Mouse (Mus musculus) adrenal gland, postnatal 25 days (tissue): ENCODE data around the gene Kif17. TPM values are rescaled to one million over a fixed set of nuclear protein-coding genes. Genes with fewer than 3 reads are reported as not detected.

Experiments used
- DNase-seq: peaks from one replicate; pipeline ENCODE4 v3.0.0; 2021; ENCODE audit warnings: mixed read lengths
- long read RNA-seq: library from polyadenylated mRNA; stranded (forward); transcript quantifications from one replicate; pipeline ENCODE4 v2.0.0, GENCODE M21; 2021
- total RNA-seq: library from RNA; stranded (reverse); gene quantifications from 2 replicates; pipeline ENCODE4 v1.2.3, GENCODE M21; 2021

Kif17 gene
- 2.4 and 4.3 TPM in 2 replicates for total RNA-seq
- long read RNA-seq, partial matches to known transcripts, result 0 of 7 reads
- long read RNA-seq, other reads (novel, unspliced or antisense), result 6 of 7 reads

DNA sequence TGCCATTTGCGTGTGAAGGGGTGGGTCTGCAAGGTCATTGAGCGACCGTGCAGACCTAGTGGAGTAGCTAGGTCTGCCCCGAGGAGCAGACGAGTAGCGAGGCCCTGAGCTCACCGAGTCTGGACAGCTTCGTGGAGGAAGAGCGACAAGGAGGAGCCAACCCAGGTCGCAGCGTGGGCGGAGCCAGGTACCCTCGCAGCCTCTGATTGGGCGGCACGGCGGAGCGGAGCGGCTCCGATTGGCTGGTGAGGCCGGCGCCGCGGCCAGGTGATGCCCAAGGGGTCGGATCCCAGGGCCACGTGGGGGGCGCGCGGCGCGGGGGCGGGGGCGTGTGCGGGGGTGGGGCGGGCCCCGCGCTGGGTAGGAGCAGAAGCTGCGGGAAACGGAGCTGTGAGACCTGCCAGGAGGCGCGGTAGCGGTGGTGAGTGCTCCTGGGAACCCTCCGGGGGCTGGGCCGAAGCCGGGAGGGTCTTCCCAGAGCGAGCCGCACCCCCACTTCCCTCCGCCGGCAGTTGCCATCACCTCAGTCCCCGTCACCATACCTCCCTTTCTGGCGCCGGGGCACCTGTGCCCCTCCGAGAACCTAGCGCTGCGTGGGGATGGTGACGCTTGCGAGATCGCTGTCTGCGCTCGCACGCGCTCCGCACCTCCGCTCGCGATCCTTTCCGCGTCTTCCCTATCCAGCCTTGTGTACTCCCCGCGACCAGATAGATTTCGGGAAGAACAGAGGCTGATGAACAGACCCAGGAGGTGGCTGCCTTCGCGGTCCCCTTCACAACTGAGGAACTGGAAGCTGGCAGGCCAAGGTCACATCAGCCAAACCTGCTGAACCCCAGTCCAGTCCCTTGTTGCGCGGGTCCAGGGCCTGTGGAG lies at the start of gene Kif17, which contains the start of gene Sh2d5:
TSS of gene Kif17 (plus strand) at position 348 of the 873 bp plus-strand sequence.
TSS of gene Sh2d5 (plus strand) at position 316 of the 873 bp plus-strand sequence.
- DNase-seq, result peak; percentile 86

DNA sequence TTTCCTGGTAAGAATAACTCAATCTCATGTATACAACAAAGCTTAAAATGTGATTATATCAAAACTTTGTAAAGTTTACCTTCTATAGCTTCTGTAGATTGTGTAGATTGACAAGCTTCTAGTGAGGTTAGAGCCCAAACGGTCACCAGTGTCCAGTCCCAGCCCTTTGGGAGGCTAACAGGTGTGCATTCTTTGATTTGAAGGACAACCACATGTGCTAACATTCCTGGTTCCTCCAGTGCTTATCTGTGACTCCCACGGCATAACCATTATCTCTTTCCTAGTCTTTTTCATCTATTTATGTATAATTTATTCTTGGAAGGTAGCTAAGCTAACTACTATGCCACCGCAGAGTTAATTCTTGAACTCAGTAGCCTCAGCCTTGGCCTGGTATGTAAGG lies 49.5 kb upstream of the Kif17 start:
- no peak for DNase-seq

DNA sequence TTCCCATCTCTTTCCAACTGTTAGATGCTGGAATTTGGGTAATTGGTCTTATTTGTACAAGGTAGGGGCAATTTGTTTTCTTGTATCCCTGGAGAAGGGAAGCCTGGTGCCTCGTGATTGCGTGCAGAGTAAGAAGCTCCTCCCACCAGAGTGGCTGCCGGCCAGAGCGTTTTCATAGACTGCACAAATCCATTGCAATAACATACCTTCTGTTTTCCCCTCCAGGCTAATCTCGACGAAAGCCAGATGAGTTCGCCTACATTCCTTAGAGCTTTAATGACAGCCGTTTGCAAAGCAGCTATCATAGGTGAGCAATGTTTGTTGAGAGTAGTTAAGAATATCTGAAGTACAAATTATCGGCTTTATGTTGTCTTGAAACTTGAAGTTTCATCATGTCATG lies 48.5 kb upstream of the Kif17 start:
- no peak for DNase-seq

DNA sequence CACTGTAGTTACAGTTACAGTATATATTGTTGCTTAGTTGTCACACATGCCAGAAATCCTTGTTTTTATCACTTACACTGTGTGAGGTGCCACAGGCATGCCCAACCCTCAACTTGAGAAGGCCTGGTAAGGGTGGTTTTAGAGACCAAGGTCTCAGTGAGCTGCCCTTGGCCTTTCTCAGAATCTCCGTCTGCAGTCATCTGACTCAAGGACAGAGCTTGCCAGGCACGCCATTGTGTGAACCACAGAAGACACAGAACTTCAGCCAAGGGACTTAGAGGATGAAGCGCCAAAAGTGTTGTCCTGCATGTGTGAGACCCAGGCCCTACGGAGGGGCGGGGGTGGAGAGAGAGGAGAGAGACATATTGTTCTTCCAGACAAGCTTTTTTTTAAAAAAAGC lies 40.1 kb upstream of the Kif17 start:
- DNase-seq, result peak; percentile 42

DNA sequence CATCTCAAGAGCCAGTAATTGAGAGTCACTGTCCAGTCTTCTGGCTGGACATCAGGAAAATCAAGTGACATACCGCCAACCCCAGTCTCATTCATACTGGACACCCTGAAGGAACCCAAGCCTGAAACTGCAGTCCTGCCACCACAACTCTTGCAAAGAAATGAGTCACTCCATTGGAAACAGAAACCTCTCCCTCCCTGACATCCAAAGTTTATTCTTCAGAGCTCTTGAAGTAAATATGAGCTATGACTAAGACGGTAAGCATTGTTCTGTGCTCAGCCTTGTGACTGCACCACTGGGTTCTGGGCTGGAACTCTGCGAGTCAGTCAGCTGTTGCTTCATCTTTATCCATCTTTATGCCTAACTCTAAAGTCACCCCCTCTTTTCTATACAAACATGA lies 36.4 kb upstream of the Kif17 start:
- no peak for DNase-seq

DNA sequence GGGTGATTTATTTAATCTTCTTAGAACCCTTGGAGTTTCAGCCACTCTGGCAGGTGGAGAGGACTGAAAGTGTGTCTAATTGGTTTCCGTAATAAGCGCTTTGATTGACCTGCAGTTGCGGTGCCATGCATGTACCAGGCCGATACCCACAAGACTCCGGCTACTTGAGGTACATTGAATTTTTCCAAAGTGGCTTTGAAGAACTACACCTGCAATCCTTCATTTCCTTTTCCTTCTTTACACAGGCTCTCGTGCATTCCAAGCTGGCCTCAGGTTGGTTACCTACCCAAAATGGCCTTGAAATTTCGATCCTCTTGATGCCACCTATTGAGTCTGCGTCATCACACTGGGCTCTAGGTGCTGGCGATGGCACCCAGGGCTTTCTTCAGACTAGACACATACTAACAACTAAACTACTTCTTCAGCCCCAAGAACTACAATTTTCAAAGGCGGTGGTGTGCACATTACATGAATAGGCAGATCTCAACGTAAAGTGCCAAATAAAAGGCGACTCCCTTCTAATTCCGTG lies 34.5 kb upstream of the Kif17 start:
- DNase-seq, result no peak

DNA sequence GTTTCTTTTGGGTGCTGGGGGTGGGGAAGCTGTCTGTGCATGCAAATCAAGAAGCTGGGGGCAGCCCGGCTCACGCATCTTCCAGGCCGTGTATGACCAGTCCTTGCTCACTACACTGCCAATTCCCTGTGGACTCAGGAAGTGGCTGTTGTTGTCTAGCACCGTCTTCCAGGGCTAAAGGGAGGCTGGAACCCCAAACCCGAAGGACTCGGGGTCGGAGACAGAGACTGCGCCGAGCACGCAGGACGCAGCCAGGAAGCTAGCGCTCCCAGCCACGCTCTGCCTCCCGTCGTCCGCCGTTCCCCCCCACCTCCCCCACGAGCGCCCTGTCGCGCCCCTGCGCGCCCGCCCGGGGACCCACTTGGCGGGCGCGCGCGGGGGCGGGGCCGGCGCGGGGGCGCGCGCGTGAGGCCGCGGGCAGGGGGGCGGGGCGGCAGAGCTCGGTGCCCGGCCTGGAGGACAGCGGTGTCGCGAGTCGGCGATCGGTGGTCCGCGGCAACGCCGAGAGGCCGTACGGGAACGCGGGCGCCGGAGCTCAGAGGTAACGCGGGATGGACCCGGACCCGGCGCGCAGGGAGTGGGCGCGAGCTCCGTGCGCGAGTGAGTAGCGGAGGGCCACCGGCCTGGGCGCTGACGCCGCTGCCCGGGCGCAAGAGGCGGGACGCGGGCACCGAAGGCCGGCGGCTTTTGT lies 33.9 kb upstream of the Kif17 start, which contains the start of gene Hp1bp3:
TSS of gene Hp1bp3 (plus strand) at position 97 of the 691 bp plus-strand sequence.
- peak; percentile 86 for DNase-seq

DNA sequence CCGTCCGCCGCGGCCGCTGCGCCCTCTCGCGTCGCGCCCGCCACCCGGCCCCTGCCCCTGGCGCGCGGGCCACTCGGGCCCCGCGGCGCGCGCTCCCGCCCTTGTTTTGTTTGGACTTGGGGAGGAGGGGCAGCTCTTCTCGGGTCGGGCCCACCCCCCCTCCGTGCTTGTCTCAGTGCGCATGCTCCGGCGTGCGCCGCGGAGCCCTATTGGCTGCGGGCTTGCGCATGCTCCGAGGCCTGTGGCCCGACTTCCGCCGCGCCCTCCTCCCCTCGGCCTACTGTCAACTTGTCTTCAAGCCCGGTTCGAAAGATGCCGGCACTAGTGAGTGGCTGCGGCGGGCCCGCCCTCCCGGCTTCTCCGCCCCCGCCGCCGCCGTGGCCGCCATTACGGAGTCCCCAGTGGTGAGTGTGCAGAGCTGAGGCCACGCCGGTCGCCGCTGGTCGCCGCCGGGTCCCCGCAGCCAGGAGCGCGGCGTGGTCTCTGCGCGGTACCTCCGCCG lies 33.3 kb upstream of the Kif17 start:
- DNase-seq, result peak; percentile 99

DNA sequence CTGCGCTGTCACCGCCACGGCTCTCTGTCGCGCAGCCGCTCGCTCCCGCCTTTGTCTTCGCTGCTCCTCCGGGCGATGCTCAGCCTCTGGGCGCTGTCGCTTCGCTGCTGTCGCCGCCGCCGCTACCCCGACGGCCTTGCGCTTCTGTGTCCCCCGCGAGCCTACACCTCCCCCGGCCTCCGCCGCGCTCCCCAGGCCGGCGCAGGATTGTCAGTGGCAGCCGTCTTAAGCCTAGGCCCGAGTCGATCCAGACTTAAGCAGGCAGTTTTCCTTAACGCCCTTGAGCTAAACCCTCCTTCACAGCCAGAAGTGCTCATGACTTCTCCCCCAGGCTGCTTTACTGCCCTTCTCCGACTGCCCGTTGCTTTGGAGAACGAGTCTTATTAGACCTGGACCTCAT lies 32.8 kb upstream of the Kif17 start:
- DNase-seq, result no peak

DNA sequence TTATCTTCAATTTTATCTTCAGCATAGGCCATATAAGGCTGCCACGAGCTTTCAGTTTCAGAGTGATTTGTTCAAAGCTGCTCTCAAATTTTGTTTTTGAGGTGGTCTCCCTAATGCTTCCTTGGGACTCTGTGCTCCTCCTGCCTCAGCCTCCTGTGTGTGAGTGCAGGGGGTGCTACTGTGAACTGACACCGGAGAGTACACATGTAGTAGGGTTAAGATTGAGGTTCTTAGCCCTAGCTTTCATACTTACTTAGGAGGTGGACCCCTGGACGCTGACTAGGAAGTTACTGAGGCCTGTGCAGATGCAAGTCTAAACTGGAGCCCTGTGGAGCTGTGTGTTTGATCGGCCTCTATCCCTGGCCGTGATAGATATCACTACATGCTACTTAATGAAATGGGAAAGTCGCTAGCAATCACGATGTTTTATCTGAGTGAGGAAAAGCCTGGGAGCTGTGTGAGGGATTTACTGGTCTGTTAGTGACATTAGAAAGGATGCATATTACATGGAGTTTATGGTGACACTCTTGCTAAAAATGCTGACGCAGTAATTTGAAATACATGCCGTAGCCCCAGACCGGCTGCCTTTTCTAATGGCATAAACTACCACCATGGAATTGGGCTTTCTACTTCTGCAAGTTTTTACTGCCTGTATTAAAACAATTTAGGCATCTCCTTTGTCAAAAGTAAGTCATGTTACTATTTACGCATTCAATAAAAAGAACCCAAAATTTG lies 32.1 kb upstream of the Kif17 start:
- no peak for DNase-seq

DNA sequence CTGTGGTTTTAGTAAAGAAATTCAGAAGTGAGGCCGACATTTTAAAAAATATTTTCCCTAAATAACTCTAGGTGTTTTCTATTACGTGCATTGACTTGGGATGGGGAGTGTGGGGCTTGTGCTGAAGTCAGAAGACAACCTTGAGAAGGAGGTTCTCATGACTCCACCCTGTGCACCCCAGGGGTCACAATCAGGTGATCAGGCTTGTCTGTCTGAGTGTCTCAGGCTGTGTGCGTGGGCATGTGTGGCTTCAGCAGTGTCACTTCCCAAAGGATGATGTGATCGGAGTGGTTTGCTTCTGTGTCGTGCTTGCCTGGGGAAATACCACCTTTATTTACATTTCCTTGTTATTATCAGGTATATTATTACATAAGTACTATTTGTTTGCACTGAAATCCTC lies 30.9 kb upstream of the Kif17 start:
- DNase-seq, result no peak

DNA sequence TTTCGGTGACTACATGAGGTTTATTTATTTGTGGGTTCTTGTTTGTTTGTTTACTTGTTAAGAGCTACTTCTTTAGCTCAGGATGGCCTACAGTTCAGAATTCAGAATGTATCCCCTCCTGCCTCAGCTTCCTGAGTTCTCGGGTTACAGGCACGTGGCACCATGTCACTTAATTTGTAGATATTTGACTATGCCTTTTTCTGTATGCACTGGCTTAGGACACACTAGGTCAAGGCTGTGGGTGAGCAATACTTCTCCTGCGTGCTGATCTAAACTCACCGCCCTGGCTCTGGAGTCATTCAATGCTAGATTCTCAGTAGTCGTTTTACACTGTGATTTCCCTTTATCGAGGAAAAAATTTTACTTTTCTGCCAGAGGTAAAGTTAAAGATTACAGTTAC lies 29.5 kb upstream of the Kif17 start:
- DNase-seq, result no peak

DNA sequence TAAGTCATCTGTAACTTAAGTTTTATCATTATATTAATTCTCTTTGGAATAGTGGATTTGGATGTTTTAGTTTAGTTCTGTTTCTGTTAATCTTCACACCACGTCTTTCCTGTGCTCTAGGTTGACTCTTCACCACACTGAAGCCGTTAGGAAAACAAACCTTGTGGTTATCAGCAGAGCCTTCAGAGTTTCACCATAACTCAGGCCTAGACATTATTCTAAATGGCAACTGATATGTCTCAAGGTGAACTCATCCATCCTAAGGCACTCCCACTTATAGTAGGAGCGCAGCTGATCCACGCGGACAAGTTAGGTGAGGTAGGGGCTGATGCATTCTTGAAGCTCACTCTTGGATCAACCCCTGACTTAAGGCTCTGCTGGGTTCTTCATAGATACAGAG lies 28.8 kb upstream of the Kif17 start:
- DNase-seq, result no peak

DNA sequence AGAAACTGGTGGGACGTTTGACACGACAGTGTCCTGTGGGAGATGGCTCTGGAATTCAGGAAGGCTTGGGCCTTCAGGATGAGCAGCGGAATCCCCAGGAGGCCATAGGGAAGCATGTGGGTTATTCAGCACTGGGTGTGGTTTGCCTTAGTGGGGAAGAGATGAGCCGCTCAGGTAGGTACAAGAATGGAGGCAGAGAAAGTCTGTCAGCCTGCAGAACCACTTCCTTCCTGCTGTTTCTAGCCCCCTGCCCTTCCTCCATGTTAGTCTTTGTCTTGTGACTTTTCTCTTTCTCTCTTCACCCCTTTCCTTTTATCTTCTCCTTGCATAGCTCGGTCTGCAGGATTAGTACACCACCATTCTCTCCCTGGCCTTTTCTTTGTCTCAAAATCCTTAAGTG lies 27.8 kb upstream of the Kif17 start:
- no peak for DNase-seq

DNA sequence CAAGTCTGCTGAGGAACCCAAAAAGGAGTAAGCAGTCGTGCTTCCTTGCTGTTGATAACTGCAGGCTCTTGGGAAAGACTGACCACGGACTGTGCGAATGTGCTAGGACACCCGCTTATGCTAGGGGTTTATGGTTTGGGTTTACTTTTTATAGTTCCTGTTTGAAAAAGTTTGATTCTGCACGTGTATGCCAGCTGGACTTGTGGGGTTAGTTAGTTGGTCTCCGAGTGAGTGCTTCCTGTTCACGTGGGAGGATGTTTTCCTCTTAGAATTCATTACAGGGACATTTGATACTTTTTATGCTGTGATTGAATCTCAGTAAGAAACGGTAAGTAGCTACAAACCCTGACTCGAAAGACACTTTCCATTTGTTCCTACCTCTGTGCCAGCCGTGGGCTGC lies 26.6 kb upstream of the Kif17 start:
- no peak for DNase-seq

DNA sequence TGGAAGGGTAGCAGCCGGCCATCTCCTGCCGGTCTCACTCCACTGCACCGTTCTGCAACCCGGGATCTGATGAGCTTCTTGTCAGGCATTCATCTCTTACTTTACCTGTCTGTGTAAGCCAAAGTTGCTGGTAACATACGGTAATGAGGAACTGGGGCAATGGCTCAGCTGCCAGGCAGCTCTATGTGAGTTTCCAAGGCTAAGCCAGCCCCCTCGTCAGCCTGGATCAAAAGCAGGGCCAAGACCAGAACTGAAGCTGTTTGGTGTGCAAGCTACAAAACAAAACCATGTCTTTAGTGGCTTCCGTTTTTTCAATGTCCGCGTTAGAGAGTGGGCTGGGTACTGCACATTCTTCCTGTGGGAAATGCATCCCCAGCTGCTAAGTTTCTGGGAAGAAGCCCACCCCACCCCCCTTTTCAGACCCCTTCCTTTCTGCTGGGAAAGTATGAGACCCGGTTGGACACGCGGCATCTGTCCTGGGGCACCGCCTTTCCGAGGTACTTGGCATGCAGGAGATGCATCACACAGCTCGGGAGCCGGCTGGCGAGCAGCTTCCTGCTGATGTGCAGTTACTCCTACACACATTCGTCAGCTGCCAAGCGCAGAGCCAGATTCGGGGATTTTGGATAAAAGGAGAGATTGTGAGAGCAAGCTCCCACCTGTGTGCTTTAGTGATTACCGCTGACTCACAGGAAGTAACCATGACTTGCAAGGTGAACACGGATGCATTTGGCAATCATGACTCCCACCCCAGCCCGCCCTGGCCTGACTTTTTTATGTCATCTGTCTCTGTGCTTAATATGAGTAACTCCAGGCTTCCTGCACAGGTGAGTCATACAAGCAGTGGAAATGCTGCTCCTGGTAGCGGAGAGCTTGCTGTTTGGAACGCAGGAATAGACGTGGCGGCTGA lies 3.2 kb upstream of the Kif17 start:
- no peak for DNase-seq

DNA sequence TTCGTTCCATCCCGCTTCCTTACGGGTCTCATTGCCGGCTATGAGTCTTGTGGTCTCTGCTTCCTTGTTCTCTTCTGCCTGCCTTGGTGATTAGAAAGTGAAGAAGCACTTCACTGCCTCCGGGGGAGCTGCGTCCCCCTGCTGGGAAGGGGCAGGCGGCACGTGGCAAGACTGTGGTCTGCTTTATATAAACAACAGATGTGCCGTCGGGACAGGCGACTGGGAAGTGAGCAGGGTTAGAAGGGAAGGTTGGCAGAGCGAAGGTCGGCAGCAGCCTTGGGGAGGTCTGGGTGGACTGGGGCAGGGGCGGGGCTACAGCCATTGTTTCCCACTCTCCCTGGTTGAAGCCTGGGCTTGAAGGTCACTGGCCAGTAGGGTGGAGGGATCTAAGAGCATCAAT lies 1.6 kb downstream of the Kif17 start:
- no peak for DNase-seq

DNA sequence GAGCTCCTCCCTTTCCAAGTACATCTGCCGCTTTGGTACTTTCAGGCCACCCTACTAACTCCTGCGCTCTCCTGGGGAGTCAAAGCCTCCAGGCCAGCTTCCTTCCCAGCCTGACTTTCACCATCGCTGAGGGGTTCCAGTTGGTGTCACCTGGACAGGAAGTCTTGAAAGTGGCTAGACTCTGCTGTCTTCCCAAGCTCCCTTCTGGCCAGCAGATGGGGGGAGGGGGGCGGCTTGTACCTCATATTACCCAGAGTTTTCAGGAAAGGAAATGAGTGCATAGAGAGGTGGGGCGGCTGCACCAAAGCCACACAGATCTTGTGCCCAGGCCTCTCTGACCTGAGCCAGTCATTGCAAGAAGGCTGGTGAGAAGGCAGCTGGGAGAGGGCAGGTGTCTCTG lies 2.0 kb downstream of the Kif17 start:
- DNase-seq, result no peak

DNA sequence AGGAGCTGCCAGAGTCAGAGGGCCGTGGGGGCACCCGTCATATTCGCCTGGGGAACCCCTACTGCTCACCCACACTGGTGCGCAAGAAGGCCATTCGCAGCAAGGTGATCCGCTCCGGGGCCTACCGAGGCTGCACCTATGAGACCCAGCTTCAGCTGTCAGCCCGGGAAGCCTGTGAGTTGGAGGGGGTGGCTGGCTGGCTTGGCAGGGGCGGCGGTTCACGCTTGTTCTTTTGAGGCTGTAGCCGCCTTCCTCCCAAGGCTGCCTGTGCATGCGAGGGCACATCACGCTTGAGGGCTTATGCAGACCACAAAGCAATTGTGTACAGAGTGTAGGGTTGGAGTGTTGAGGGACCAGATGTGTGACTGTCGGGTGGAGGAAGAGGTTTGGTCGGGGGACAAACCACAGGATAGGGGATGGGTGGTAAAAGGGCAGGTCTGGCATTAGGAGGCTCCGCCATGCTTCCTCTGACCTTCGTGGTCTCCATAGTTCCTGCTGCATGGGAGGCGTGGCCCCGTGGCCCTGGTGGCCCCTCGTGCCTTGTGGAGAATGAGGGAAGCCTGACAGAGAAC lies 7.0 kb downstream of the Kif17 start:
- DNase-seq, result no peak

DNA sequence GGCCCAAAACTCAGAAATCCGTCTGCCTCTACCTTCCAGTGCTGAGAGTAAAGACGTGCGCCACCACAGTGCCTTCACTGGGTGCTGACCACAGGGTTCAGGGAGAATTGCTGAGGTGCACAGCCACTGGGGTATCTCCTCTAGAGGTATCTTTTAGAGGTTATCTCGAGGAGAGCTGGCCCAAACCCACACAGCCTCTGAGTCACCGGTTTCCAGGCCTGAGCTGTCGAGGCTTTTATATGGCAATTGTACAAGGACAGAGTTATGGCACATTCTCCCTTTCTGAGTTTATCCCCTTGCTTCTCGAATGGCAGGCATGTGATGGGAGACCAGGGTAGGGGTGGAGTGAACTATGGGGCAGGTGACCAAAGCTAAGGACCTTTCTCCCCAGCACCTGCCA lies 8.4 kb downstream of the Kif17 start:
- no peak for DNase-seq

DNA sequence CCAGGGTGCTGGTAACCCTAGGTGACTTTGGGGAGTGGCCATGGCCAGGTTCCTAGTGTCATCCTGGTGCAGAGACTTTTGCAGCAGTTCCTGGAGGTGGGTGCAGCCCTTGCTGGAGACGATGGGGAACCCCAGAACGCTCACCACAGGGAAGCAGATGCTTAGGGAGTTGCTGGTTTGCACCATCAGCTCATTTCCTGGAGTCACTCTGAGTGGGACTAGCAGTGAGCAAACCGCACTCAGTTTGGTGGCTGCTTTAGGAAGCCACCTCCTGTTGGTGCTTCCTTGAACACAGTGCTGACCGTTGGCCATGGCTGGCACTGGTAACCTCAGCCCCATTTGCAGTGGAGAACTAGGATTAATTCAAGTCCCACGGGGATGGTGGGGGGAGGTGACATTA lies 9.2 kb downstream of the Kif17 start:
- DNase-seq, result no peak
